Mouse (Mus musculus) intestine, postnatal 0 days (tissue): ENCODE data around the gene Ypel2. TPM values are rescaled to one million over a fixed set of nuclear protein-coding genes. Genes with fewer than 3 reads are reported as not detected.

Experiments used
- ATAC-seq: fragments of 200-750 bp; cut with Nextera tagmentation; 2 replicates; pipeline ENCODE4 v1.8.0; 2017; ENCODE audit warnings: mild to moderate bottlenecking, moderate TSS enrichment, moderate library complexity
- H3K27ac ChIP-seq: fragments of 300-500 bp; sonication (generic); 2 replicates; pipeline ENCODE4 v1.5.1; 2014; ENCODE audit warnings: mild to moderate bottlenecking, low read depth, low read length, moderate library complexity
- H3K27me3 ChIP-seq: fragments of 300-500 bp; sonication (generic); replicated peaks from 2 replicates; pipeline ENCODE4 v1.6.1; 2014; ENCODE audit warnings: low read length, mixed read lengths; ENCODE audit not compliant: control insufficient read depth, insufficient read depth
- H3K36me3 ChIP-seq: fragments of 300-500 bp; sonication (generic); 2 replicates; pipeline ENCODE4 v1.6.1; 2014; ENCODE audit warnings: mild to moderate bottlenecking, moderate library complexity; ENCODE audit not compliant: control insufficient read depth, insufficient read depth
- H3K4me1 ChIP-seq: fragments of 300-500 bp; sonication (generic); replicated peaks from 2 replicates; pipeline ENCODE4 v1.6.1; 2014; ENCODE audit warnings: antibody characterized with exemption, low read length, mixed read lengths; ENCODE audit not compliant: control insufficient read depth, insufficient read depth
- H3K4me2 ChIP-seq: fragments of 300-500 bp; sonication (generic); replicated peaks from 2 replicates; pipeline ENCODE4 v1.6.1; 2014; ENCODE audit warnings: low read depth, mild to moderate bottlenecking, moderate library complexity
- H3K4me3 ChIP-seq: fragments of 300-500 bp; sonication (generic); 2 replicates; pipeline ENCODE4 v1.5.1; 2014; ENCODE audit warnings: low read depth, low read length
- H3K9ac ChIP-seq: fragments of 300-500 bp; sonication (generic); 2 replicates; pipeline ENCODE4 v1.6.1; 2014; ENCODE audit warnings: mild to moderate bottlenecking, low read depth, low read length
- H3K9me3 ChIP-seq: fragments of 300-500 bp; sonication (generic); 2 replicates; pipeline ENCODE4 v1.6.1; 2016; ENCODE audit warnings: mixed run types; ENCODE audit not compliant: control insufficient read depth
- CTCF ChIP-seq: sonication (generic); IDR thresholded peaks from 2 replicates; pipeline ENCODE4 v1.5.1; 2016; ENCODE audit warnings: low read depth, mild to moderate bottlenecking, control low read depth, antibody characterized with exemption, moderate library complexity
- WGBS: fragments of 180-500 bp; shearing (Covaris S2); extraction: QIAGEN DNeasy Blood & Tissue Kit; methylation state at CpG from one replicate; pipeline ENCODE4 v1.1.7; 2014; 5-methylcytosine and 5-hydroxymethylcytosine counted together
- polyA plus RNA-seq: library from polyadenylated mRNA; unstranded; fragments of >200 nt; fragmentation: Nextera tagmentation; extraction: Ambion mirVana; gene quantifications from 2 replicates; pipeline ENCODE4 v1.2.1, GENCODE M21; 2015

Gene Ypel2
- polyA plus RNA-seq, 1 experiment from 2014 or later: 4.6 TPM

DNA sequence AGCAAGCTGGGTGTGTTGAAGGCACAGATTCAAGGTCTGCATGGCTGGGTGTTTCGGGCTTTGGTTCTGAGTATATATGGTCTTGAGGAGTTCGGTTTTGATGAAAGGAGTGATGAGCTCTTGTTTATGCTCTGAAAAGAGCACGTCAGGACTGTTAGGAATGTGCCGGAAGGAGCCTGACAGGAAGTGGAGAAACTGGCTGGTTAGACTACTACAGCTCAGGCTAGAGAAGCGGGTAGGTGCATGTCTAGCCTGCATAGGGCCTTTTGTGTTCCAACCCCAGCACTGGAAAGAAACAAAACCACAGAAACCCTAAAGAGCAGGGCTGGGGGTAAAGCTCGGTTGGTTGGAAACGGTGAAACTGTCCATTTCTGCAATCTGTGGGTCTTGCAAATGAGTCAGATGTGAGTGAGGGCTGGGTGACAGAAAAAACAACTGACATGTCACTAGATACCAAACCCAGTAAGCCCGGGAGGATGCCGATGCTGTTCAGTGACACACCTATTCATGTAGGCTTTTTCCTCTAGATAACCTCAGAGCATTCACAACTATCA, 68.3 kb downstream of the Ypel2 start:
- no peak overlapping the region for H3K27ac ChIP-seq
- no peak overlapping the region for H3K4me3 ChIP-seq
- ATAC-seq: no peak
- no peaks in the 10 kb centered on the region for H3K9me3 ChIP-seq
- no peaks in the 10 kb centered on the region for H3K36me3 ChIP-seq
- no peak overlapping the region for H3K9ac ChIP-seq
- TF ChIP-seq CTCF: no peak
- peaks cover 14% of the 10 kb centered on the region for H3K4me1 ChIP-seq
- H3K4me2 ChIP-seq: no peak overlapping the region
- 76% methylated on average over 9 of the region's 9 CpGs for WGBS
- no peaks in the 10 kb centered on the region for H3K27me3 ChIP-seq

DNA sequence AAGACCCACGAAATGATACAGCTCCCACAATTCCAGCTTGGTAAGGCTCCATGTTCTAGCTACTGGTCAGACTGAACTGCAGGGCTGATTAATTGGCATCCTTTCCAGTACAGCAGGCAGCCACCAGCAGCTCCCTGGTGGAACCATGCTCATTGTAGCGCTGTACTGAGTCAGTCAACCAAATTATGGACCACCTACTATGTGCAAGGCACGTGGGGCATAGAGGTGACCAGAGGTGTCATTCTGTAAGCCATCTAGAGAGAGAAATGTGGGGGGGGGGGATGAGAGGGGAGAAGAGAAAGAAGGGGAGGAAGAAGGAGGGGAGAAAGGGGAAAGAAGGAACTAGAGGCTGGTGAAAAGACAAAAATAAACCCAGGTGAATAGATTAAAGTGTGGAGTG, 68.9 kb downstream of the Ypel2 start:
- no peaks in the 10 kb centered on the region for H3K36me3 ChIP-seq
- no peak overlapping the region for H3K9ac ChIP-seq
- H3K4me3 ChIP-seq: no peak overlapping the region
- H3K9me3 ChIP-seq: no peaks in the 10 kb centered on the region
- no peaks in the 10 kb centered on the region for H3K27me3 ChIP-seq
- no peak for ATAC-seq
- no peak overlapping the region for H3K27ac ChIP-seq
- 80% methylated on average over 3 of the region's 3 CpGs for WGBS
- H3K4me2 ChIP-seq: no peak overlapping the region
- H3K4me1 ChIP-seq: peaks cover 19% of the 10 kb centered on the region
- TF ChIP-seq CTCF: no peak

DNA sequence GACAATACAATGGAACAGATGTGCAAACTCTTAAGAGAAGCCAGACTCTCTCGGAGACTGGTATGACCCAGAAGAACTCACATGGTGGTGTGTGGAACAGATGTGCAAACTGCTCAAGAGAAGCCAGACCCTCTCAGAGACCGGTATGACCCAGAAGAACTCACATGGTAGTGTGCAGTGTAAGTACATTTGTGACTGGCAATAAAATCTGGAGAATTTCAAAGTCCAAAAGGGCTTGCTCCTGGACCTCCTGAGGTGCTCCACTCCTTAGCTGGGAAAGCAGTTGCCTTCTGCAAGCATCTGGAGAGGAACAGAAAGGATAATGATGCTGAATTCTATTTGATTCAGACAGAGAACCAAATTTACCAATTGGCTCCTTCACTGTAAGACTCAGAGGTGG, 69.9 kb downstream of the Ypel2 start:
- Histone ChIP-seq H3K4me2 (no peak overlapping the region), H3K4me1 (peaks cover 20% of the 10 kb centered on the region), H3K36me3 (no peaks in the 10 kb centered on the region), H3K27me3 (no peaks in the 10 kb centered on the region), H3K4me3 (no peak overlapping the region), H3K9me3 (no peaks in the 10 kb centered on the region), H3K27ac (no peak overlapping the region; the same call in 1 of the 2 replicates), H3K9ac (no peak overlapping the region)
- ATAC-seq: peak; percentile 69; the same call in 1 of the 2 replicates
- WGBS: 44% methylated on average over 2 of the region's 2 CpGs
- TF ChIP-seq CTCF: no peak

DNA sequence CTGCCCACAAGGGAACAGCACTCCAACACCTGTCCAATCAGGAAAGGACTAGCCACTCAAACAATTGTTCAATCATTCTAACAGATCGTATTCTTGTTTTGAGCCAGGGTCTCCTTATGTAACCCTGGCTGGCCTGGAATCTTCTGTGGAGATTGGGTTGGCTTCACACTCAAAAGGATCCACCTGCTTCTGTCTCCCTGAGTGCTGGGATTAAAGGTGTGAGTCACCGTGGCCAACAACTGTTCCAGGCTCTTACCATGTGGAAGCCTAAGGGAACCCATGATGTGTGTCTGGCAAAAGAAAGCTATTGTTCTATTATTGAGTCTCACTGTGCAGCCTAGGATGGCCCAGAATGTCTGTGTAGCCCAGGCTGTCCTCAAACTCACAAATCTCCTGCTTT, 71.5 kb downstream of the Ypel2 start:
- TF ChIP-seq CTCF: no peak
- Histone ChIP-seq H3K9me3 (no peaks in the 10 kb centered on the region), H3K36me3 (no peaks in the 10 kb centered on the region), H3K27me3 (no peaks in the 10 kb centered on the region), H3K4me2 (no peak overlapping the region), H3K27ac (no peak overlapping the region), H3K9ac (no peak overlapping the region), H3K4me3 (no peak overlapping the region), H3K4me1 (peaks cover 20% of the 10 kb centered on the region)
- WGBS: 83% methylated on average over 2 of the region's 2 CpGs
- no peak for ATAC-seq

DNA sequence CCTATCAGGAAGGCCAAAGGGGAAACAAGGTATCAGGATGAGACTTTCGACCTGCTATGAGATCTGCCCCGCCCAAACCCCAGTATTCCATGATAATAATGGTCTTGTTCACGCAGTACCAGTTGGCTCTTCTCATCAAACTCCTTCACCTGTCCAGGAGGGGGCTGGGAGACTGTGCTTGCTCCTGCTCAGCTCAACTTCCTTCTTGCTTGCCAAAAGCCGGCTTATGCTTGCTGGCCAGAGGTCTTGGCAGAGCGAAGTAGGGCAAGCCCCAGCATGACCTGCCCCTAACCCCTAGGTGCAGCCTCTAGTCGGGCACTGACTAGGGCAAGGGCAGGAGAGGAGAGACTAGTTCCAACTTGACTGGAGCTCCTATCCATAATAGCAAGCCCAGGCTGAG, 72.2 kb downstream of the Ypel2 start:
- peaks cover 20% of the 10 kb centered on the region for H3K4me1 ChIP-seq
- WGBS: 58% methylated on average over 6 of the region's 6 CpGs
- H3K27me3 ChIP-seq: no peaks in the 10 kb centered on the region
- H3K4me3 ChIP-seq: no peak overlapping the region
- H3K4me2 ChIP-seq: no peak overlapping the region
- H3K27ac ChIP-seq: peak overlapping the region; percentile 23; the same call in 1 of the 2 replicates
- no peak for ATAC-seq
- no peaks in the 10 kb centered on the region for H3K36me3 ChIP-seq
- no peaks in the 10 kb centered on the region for H3K9me3 ChIP-seq
- H3K9ac ChIP-seq: no peak overlapping the region
- peak; percentile 20; the same call in 1 of the 2 replicates for TF ChIP-seq CTCF

DNA sequence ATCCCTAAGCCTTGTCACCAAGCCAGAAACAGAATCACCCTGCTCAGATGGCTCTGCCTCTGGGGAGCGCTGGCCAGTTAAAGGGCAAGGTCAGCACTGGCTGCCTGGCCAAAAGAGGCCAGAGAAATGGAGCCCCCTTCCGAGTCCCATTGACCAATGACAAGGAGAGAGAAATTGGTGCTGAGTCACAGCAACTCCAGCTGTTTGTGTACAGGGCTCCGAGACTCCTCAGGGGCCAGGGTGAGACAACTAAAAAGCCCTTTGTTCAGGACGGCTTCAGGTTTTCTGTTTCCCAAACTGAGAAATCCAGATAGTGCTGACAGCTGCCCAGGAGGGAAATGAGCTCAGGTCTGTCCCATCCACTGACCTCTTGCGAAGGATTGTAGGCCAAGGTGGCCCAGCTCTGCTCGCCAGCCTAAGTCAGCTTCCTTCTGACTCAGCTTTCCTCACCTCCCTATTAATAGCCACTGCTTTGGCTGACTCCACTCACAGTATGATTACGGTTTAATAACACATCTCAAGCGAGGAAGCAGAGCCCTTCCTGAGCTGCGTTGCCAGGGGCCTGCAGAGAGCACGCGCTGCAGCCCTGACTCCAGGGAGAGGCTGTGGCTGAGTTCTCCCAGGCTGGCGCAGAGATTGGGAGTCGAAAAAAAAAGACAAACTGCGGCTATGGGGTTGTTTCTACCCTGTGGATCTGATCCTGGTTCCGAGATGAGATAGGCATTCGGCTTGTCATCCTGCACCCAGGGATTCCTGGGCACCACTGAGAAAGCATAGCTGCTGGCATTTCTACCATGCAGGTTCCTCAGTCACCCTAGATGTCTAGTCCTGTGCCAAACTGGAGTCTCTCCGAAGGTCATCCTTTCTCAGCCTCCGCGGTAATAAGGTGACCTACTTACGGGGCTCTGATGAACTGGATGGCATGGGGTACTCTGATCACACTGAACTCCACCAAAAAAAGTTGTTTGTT, 73.1 kb downstream of the Ypel2 start:
- H3K27ac ChIP-seq: peak overlapping the region; percentile 21; the same call in 1 of the 2 replicates
- no peak for ATAC-seq
- no peaks in the 10 kb centered on the region for H3K27me3 ChIP-seq
- WGBS: 58% methylated on average over 20 of the region's 20 CpGs
- no peaks in the 10 kb centered on the region for H3K36me3 ChIP-seq
- peaks cover 23% of the 10 kb centered on the region for H3K4me1 ChIP-seq
- no peak overlapping the region for H3K9ac ChIP-seq
- TF ChIP-seq CTCF: no peak
- H3K9me3 ChIP-seq: no peaks in the 10 kb centered on the region
- H3K4me2 ChIP-seq: no peak overlapping the region
- no peak overlapping the region for H3K4me3 ChIP-seq
